Mouse (Mus musculus): ENCODE data around the gene Khdrbs1. TPM values are rescaled to one million over a fixed set of nuclear protein-coding genes. Genes with fewer than 3 reads are reported as not detected.

Gene Khdrbs1
- 131 to 145 TPM (median 136 TPM) in 4 replicates for total RNA-seq (2023)

GRCm38 (mm10) chr4:129742232-129743009 is at the start of gene Khdrbs1:
TSS of gene Khdrbs1 (minus strand) at chr4:129742303.

GRCm38 (mm10) chr4:129696158-129696985 is 45.7 kb downstream of the Khdrbs1 start, which contains the start of gene Tmem39b:
TSS of gene Tmem39b (minus strand) at chr4:129696838.

DNA sequence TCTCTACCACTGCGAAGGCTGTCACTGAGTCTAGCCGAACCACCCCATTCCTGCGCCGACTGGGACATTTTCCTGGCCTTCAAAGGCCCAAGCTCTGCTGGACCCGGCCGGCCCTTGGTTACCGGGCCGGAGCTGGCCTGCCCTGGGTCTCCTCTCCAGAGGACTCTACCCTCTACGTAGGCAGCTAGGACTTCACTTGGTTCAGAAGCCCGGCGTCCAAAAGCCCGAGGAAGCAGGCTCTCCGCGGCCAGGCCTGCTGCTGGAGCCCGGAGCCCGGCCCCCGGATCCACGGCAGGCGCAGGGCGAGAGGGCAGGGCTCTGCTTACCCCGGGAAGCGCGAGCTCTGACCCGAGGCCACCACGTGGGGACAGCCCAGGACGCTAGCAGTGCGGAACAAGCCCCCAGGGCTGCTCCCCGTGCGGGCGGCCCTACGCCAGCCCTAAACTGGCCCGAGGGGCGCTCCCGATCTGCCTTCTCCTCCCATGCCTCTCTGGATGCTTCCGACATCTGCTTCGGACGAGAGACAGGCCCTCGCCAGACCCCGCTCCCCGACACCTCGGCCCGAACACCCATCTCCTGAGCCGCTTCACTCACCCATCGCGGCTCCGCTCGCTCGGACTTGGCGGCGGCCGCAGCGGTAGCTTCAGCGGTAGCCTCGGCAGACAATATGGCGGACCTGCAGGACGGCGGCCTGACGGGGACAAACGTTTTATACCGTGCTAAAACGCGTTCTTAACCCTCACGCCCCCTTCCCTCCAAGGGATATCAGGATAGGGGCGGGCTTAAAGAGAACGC is 69.8 kb downstream of the Khdrbs1 start, which contains the start of gene Kpna6:
Kpna6 (minus strand) TSS at position 685 of the 795 bp plus-strand sequence.

Other genes with a start within 250 kb of the Khdrbs1 start
- 87.6 to 108 TPM (median 95.2 TPM) in 4 replicates for gene Marcksl1, start 228.7 kb downstream of the Khdrbs1 start, total RNA-seq (2023)
- 167 to 184 TPM (median 171 TPM) in 4 replicates for gene Hdac1, start 199.6 kb downstream of the Khdrbs1 start, total RNA-seq (2023)
- 18.6 to 29.8 TPM (median 24.1 TPM) in 4 replicates for gene Lck, start 168.7 kb downstream of the Khdrbs1 start, total RNA-seq (2023)
- not detected in 4 replicates for gene Fam167b, start 163.8 kb downstream of the Khdrbs1 start, total RNA-seq (2023)
- 145 to 162 TPM (median 151 TPM) in 4 replicates for gene Eif3i, start 141.7 kb downstream of the Khdrbs1 start, total RNA-seq (2023)
- 107 to 127 TPM (median 116 TPM) in 4 replicates for gene Tmem234, start 141.6 kb downstream of the Khdrbs1 start, total RNA-seq (2023)
- gene Dcdc2b, start 128.0 kb downstream of the Khdrbs1 start, total RNA-seq (2023), result 0.88 to 2.6 TPM (median 1.4 TPM) in 4 replicates
- 10.8 to 16.9 TPM (median 13.6 TPM) in 4 replicates for gene Iqcc, start 123.2 kb downstream of the Khdrbs1 start, total RNA-seq (2023)
- 14.8 to 21.3 TPM (median 20.1 TPM) in 4 replicates for gene Ccdc28b, start 118.4 kb downstream of the Khdrbs1 start, total RNA-seq (2023)
- gene Txlna, start 101.2 kb downstream of the Khdrbs1 start, total RNA-seq (2023), result 80.5 to 92.9 TPM (median 85.9 TPM) in 4 replicates
- 36.4 to 49.2 TPM (median 40.5 TPM) in 4 replicates for gene Kpna6, start 69.5 kb downstream of the Khdrbs1 start, total RNA-seq (2023)
- 17.0 to 20.4 TPM (median 18.8 TPM) in 4 replicates for gene Tmem39b, start 45.5 kb downstream of the Khdrbs1 start, total RNA-seq (2023)
- gene Ptp4a2, start 68.9 kb upstream of the Khdrbs1 start, total RNA-seq (2023), result 402 to 422 TPM (median 407 TPM) in 4 replicates
- not detected in 4 replicates for gene Spocd1, start 186.9 kb upstream of the Khdrbs1 start, total RNA-seq (2023)
- gene Adgrb2, start 242.6 kb upstream of the Khdrbs1 start, total RNA-seq (2023), result not detected in 4 replicates

Data from B cell, adult 62 days (primary cell).